Mouse (Mus musculus) lung, adult 2 months (tissue): ENCODE measurements around the gene Olfr46.

Experiments
- CTCF ChIP-seq: fragments of 200-500 bp; IDR thresholded peaks from 2 replicates; pipeline ENCODE4 v1.5.1; 2011; ENCODE audit warnings: mild to moderate bottlenecking, low read length, control low read depth; ENCODE audit not compliant: insufficient read depth
- POLR2A ChIP-seq: fragments of 200-500 bp; IDR thresholded peaks from 2 replicates; pipeline ENCODE4 v1.6.1; 2011; ENCODE audit warnings: low read depth, mild to moderate bottlenecking, control low read depth, low read length, borderline replicate concordance; ENCODE audit errors: extremely low read depth

DNA sequence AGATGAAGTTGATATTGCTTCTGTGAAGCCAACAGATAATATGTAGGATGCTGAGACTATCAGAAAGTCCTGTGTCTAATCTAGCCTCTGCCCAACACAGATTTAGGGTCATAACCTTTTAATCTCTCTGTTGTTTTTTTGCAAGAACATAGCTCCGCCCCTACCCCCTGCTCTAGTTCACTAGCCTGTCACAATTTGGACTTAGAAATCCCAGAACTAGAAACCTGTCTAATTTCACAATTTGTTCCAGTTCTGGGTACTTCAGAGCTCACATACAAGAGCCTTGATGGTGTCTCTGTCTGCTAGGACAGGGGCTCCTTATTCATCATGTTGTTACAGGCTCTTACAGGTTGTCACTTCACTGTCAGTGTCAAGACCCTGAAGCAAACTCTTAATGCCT lies 29.5 kb downstream of the Olfr46 start:
- TF ChIP-seq CTCF (no peak), POLR2A (no peak)
